Mouse (Mus musculus): ENCODE measurements at regions not wholly inside any gene's neighbourhood (a gene's known extent, or its start where the extent isn't known, plus 50 kb on each side); places are given as distances from the start of the nearest gene placed in this dataset.

DNA sequence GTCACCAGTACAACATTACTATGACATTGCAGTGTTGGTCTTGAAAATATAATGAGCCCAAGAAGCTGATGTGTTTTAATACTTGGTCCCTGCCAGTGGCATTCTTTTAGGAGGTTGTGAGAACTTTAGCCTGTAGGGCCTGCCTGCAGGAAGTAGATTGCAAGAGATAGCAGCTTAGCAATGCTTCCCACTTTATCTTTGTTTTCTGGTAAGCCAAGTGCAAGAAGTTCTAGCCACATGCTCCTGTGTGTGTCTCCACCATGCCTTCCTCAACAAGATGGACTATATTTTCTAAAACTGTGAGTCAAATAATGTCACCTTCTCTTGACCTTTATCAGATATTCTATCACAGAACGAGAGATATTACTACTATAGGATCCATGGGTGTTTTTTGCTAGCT is 314.7 kb upstream of the Slc7a11 start:
- TF ChIP-seq JUND (conservative IDR thresholded peaks at IDR 0.05; ENCODE audit: low read depth, low read length) (no peak), USF2 (conservative IDR thresholded peaks at IDR 0.05; ENCODE audit: low read depth, low read length) (no peak), CTCF (conservative IDR thresholded peaks at IDR 0.05 in 1 of 2, IDR thresholded peaks at IDR 0.05 in 1 of 2; ENCODE audit: low read depth in 2 of 2, low read length in 2 of 2) (no peak)
